Mouse (Mus musculus) kidney, adult 2 months (tissue): ENCODE data around the gene Lbp.

Experiments
- CTCF ChIP-seq: fragments of 200-500 bp; conservative IDR thresholded peaks from 2 replicates; pipeline ENCODE4 v1.5.1; 2011; ENCODE audit warnings: low read depth, mild to moderate bottlenecking, control low read depth, low read length, moderate library complexity, mixed read lengths; ENCODE audit not compliant: insufficient read depth, insufficient read length
- POLR2A ChIP-seq: fragments of 200-500 bp; IDR thresholded peaks from one replicate; pipeline ENCODE4 v1.6.1; 2011; ENCODE audit warnings: low read depth, low read length, control low read depth

GRCm38 (mm10) chr2:158259498-158259897 lies 46.8 kb upstream of the Lbp start:
- TF ChIP-seq CTCF: no peak
- no peak for TF ChIP-seq POLR2A
